Mouse (Mus musculus): ENCODE data around the gene Krt84. TPM values are rescaled to one million over a fixed set of nuclear protein-coding genes. Genes with fewer than 3 reads are reported as not detected.
A peak's percentile ranks its signal among the peaks of the same experiment; 100 is the strongest.

Gene Krt84
- total RNA-seq, 2 experiments from 2014 or later: not detected

GRCm38 (mm10) chr15:101506896-101507758 lies 25.5 kb downstream of the Krt84 start:
- intact Hi-C loops (cut with DNase I): no loop called here
- no peak for DNase-seq (ENCODE audit: low spot score in 2 of 2)

DNA sequence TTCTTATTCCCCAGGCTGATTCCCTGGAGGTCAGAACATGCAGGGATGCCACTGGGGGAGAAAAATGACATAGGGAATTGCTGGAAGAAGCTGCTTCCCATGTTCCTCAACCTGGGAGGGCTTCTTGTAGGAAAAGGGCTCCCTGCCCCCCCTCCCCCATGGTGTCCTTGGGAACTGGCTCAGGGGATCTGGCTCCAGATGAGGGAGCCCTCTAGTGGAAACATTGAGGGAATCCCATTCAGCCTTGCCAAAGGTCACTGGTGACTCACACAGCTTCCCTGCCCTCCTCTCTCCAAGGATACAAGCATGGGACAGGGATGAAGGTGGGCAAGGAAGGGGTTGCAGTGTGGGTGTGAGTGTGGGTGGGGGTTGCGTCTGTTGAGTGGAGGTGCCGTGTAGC lies 35.4 kb downstream of the Krt84 start:
- intact Hi-C loops (cut with DNase I): loop anchor here (5.0 kb wide), 1 partner anchor 160 kb away; no protein-coding TSS in a partner anchor
- no peak for DNase-seq (ENCODE audit: low spot score in 2 of 2)

DNA sequence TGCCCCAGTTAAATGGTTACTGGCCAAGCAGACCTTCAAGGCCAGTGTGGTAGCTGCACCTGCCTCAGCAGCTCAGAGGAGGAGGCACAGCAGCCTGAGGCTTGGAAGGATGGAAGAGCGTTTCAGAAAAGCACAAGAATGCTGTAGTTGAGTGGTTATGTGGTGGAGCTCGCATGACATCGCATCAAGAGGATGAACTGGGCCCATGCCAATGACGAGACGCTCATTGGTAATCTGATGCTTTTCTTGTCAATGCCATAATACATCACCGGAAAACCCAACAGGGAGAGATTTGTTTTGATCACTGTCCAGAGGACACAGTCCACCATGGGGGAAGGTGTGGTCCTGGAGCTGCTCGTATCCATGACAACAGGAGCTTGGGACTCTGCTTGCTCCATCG lies 37.4 kb downstream of the Krt84 start:
- intact Hi-C loops (cut with DNase I): loop anchor here (5.0 kb wide), 1 partner anchor 158 kb away; no protein-coding TSS in a partner anchor

DNA sequence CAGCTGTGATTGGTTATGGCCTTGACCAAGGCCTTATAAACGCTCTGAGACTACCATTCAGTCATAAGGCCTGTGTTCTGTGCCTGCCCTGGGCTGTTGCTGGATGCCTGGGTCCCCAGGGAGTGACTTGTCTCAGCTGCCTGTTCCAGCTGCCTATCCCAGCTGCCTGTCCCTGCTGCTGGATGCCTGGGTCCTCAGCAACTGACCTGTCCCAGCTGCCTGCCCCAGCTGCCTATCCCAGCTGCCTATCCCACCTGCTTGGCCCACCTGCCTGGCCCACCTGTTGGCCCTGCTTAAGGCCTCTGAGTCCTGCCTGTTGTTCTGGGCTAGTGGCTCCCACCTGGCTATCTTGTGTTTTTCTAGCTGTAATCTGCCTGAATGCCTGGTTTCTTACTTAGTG lies 38.4 kb downstream of the Krt84 start:
- no peak for DNase-seq (ENCODE audit: low spot score in 2 of 2)
- intact Hi-C loops (cut with DNase I): no loop called here

More for the DNA sequence above, 37.4 kb downstream of the Krt84 start:
- no peak for DNase-seq (ENCODE audit: low spot score in 2 of 2)

- intact Hi-C loops (cut with DNase I): no loop called here
- no peak for DNase-seq (ENCODE audit: low spot score in 2 of 2)
These were observed 38.9 kb downstream of the Krt84 start for GRCm38 (mm10) chr15:101493713-101494112.

GRCm38 (mm10) chr15:101492718-101493117 lies 39.9 kb downstream of the Krt84 start:
- intact Hi-C loops (cut with DNase I): no loop called here

DNA sequence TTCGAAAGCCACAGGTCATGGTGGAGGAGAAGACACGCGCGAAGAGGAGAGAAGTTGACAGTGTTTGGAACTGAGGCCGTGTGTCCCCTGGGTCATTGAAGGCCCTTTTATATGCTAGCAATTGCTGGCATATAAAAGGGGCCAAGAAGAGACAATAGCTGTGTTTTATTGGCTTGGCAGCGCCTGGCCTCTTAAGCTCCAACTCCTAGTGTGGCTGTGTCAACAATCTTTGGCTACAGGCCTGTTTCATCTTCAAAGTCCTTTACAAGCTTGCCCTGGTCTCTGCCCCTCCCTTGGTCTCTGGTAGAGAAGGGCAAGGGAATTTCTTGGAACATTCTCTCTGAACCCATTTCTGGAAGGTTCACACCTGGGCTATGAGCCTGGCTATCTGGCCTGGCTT lies 41.2 kb downstream of the Krt84 start, which contains the start of gene Krt83:
Krt83 (minus strand) TSS at position 82 of the 400 bp plus-strand sequence.
- intact Hi-C loops (cut with DNase I): no loop called here
- DNase-seq (ENCODE audit: low spot score in 2 of 2): no peak

More at GRCm38 (mm10) chr15:101492718-101493117, 39.9 kb downstream of the Krt84 start:
- no peak for DNase-seq (ENCODE audit: low spot score in 2 of 2)

GRCm38 (mm10) chr15:101485911-101486635 lies 46.5 kb downstream of the Krt84 start:
- DNase-seq (ENCODE audit: low spot score in 2 of 2): peak; percentile 33 to 54
- intact Hi-C loops (cut with DNase I): no loop called here

GRCm38 (mm10) chr15:101484939-101485338 lies 47.7 kb downstream of the Krt84 start:
- no peak for DNase-seq (ENCODE audit: low spot score in 2 of 2)
- intact Hi-C loops (cut with DNase I): no loop called here

GRCm38 (mm10) chr15:101483646-101484045 lies 49.0 kb downstream of the Krt84 start:
- no peak for DNase-seq (ENCODE audit: low spot score in 2 of 2)
- intact Hi-C loops (cut with DNase I): no loop called here

- DNase-seq (ENCODE audit: low spot score in 2 of 2): no peak
- intact Hi-C loops (cut with DNase I): no loop called here
These were observed 50.6 kb downstream of the Krt84 start for GRCm38 (mm10) chr15:101482056-101482455.

DNA sequence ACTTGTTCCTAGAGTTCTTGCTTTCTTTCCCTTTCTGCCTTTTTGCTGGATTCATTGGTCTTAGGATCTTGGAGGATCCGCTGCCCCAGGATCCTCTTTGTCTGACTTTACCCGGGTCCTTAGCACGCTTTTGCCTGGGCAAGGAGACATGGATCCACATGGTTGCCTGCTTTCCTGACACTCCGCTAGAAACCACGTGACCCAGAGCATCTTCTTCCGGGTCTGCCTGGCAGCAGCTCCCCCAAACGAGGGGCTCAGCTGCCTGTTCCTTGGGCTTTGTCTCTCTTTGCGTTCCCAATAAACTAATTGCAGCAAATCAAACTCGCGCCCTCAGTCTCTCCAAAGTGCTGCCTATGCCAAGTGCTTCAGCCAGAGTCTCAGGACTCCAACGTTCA lies 53.0 kb downstream of the Krt84 start:
- no peak for DNase-seq (ENCODE audit: low spot score in 2 of 2)
- intact Hi-C loops (cut with DNase I): no loop called here

GRCm38 (mm10) chr15:101479007-101479665 lies 53.5 kb downstream of the Krt84 start:
- intact Hi-C loops (cut with DNase I): no loop called here
- peak; percentile 24 to 45 for DNase-seq (ENCODE audit: low spot score in 2 of 2)

Small RNA genes lying within 50 kb of the gene (microRNA-seq; reads per million reads assigned to microRNA genes)
- gene Gm44393 (not detected), gene Gm44460 (not detected)

Other genes starting within 250 kb of the Krt84 start
- 10 to 100 TPM; 43.5 to 45.5 TPM for gene Atg101, start 248.5 kb downstream of the Krt84 start, total RNA-seq (2021)
- under 1 TPM; 0.27 to 0.37 TPM for gene 6030408B16Rik, start 239.6 kb downstream of the Krt84 start, total RNA-seq (2021)
- 1 to 10 TPM; 3.4 to 6.1 TPM for gene Krt80, start 162.7 kb downstream of the Krt84 start, total RNA-seq (2021)
- under 1 TPM in 1 of 2 experiments, not detected in 1; 0.07 TPM for gene Krt7, start 121.8 kb downstream of the Krt84 start, total RNA-seq (2021)
- gene Krt87, start 94.0 kb downstream of the Krt84 start, total RNA-seq (2021): under 1 TPM in 1 of 2 experiments, not detected in 1; 0.37 TPM
- not detected for gene Krt88, start 85.1 kb downstream of the Krt84 start, total RNA-seq (2021)
- not detected for gene Krt81, start 69.1 kb downstream of the Krt84 start, total RNA-seq (2021)
- not detected for gene Krt86, start 59.3 kb downstream of the Krt84 start, total RNA-seq (2021)
- not detected for gene Krt83, start 41.3 kb downstream of the Krt84 start, total RNA-seq (2021)
- not detected for gene Gm49425, start 15.6 kb downstream of the Krt84 start, total RNA-seq (2021)
- not detected for gene Krt82, start 17.8 kb upstream of the Krt84 start, total RNA-seq (2021)
- not detected for gene Krt90, start 30.1 kb upstream of the Krt84 start, total RNA-seq (2021)
- not detected for gene Krt75, start 41.1 kb upstream of the Krt84 start, total RNA-seq (2021)
- gene Gm5414, start 95.4 kb upstream of the Krt84 start, total RNA-seq (2021): not detected
- gene Gm5478, start 114.6 kb upstream of the Krt84 start, total RNA-seq (2021): not detected
- not detected for gene Krt6b, start 147.5 kb upstream of the Krt84 start, total RNA-seq (2021)
- not detected for gene Krt6a, start 161.5 kb upstream of the Krt84 start, total RNA-seq (2021)
- gene Krt5, start 180.1 kb upstream of the Krt84 start, total RNA-seq (2021): not detected
- gene Krt71, start 210.3 kb upstream of the Krt84 start, total RNA-seq (2021): not detected

All from left cerebral cortex, postnatal 36 days (tissue).